Mouse (Mus musculus) liver, embryonic 14.5 days (tissue): Measurements from ENCODE around the gene Slc46a3. TPM values are rescaled to one million over a fixed set of nuclear protein-coding genes. Genes with fewer than 3 reads are reported as not detected.

Experiments used
- ATAC-seq: fragments of 200-750 bp; cut with Nextera tagmentation; 2 replicates; pipeline ENCODE4 v1.8.0; 2017; ENCODE audit warnings: moderate number of reproducible peaks, mild to moderate bottlenecking, moderate library complexity; ENCODE audit not compliant: insufficient read depth
- DNase-seq, 3 experiments: peaks; one replicate each; pipeline ENCODE4 v3.0.0-alpha.2; 2012 to 2013; ENCODE audit warnings: low read depth in 3 of 3, low spot score in 3 of 3
- H3K27ac ChIP-seq: fragments of 300-500 bp; sonication (generic); 2 replicates; pipeline ENCODE4 v1.5.1; 2014; ENCODE audit warnings: moderate library complexity, mild to moderate bottlenecking, control low read depth, inconsistent platforms
- H3K27me3 ChIP-seq: fragments of 300-500 bp; sonication (generic); 2 replicates; pipeline ENCODE4 v1.6.1; 2014; ENCODE audit warnings: mild to moderate bottlenecking, low read length, moderate library complexity; ENCODE audit not compliant: control insufficient read depth, insufficient read depth
- H3K36me3 ChIP-seq: fragments of 300-500 bp; sonication (generic); replicated peaks from 2 replicates; pipeline ENCODE4 v1.6.1; 2014; ENCODE audit warnings: low read depth; ENCODE audit not compliant: control insufficient read depth, insufficient read depth
- H3K4me1 ChIP-seq, 2 experiments: fragments of 200-500 bp in 1 of 2; fragments of 300-500 bp in 1 of 2; sonication (generic) in 1 of 2; replicated peaks; 2 replicates each; pipeline ENCODE4 v1.6.1; 2012 to 2014; ENCODE audit warnings: antibody characterized with exemption in 1 of 2, inconsistent platforms in 1 of 2, low read length in 1 of 2; ENCODE audit not compliant: control insufficient read depth in 2 of 2, insufficient read depth in 2 of 2
- H3K4me2 ChIP-seq: fragments of 300-500 bp; sonication (generic); 2 replicates; pipeline ENCODE4 v1.6.1; 2014; ENCODE audit warnings: low read depth, mild to moderate bottlenecking, control low read depth, moderate library complexity
- H3K4me3 ChIP-seq, 2 experiments: fragments of 200-500 bp in 1 of 2; fragments of 300-500 bp in 1 of 2; sonication (generic) in 1 of 2; 2 replicates each; pipeline ENCODE4 v1.5.1; 2012 to 2014; ENCODE audit warnings: low read depth in 2 of 2, low read length in 2 of 2, mild to moderate bottlenecking in 2 of 2, control low read depth in 1 of 2, inconsistent platforms in 1 of 2, moderate library complexity in 1 of 2; ENCODE audit not compliant: insufficient read depth in 1 of 2
- H3K9ac ChIP-seq: fragments of 300-500 bp; sonication (generic); replicated peaks from 2 replicates; pipeline ENCODE4 v1.6.1; 2014; ENCODE audit warnings: mild to moderate bottlenecking, control low read depth, moderate library complexity
- H3K9me3 ChIP-seq: fragments of 300-500 bp; sonication (generic); 2 replicates; pipeline ENCODE4 v1.6.1; 2016; ENCODE audit warnings: low read length, mixed read lengths; ENCODE audit not compliant: control insufficient read depth
- CTCF ChIP-seq: IDR thresholded peaks from 2 replicates; pipeline ENCODE4 v1.5.1; 2016; ENCODE audit warnings: antibody characterized with exemption, low read depth, control low read depth
- EP300 ChIP-seq: IDR thresholded peaks from 2 replicates; pipeline ENCODE4 v1.6.1; 2016; ENCODE audit warnings: antibody characterized with exemption, low read depth
- WGBS: fragments of 180-500 bp; shearing (Covaris S2); extraction: QIAGEN DNeasy Blood & Tissue Kit; methylation state at CpG from one replicate; pipeline ENCODE4 v1.1.7; 2014; ENCODE audit not compliant: insufficient replicate concordance; 5-methylcytosine and 5-hydroxymethylcytosine counted together
- polyA plus RNA-seq, 2 experiments: library from polyadenylated mRNA; depleted of rRNA in 1 of 2; stranded (reverse) in 1 of 2; unstranded in 1 of 2; fragments of >200 nt; fragmentation: Nextera tagmentation in 1 of 2; extraction: Ambion mirVana in 1 of 2; gene quantifications; 2 replicates each; pipeline versions ENCODE4 v1.2.1 to v1.2.3; 2012 to 2014

The Slc46a3 gene
- polyA plus RNA-seq, 2 experiments: 16.1 to 17.6 TPM

DNA sequence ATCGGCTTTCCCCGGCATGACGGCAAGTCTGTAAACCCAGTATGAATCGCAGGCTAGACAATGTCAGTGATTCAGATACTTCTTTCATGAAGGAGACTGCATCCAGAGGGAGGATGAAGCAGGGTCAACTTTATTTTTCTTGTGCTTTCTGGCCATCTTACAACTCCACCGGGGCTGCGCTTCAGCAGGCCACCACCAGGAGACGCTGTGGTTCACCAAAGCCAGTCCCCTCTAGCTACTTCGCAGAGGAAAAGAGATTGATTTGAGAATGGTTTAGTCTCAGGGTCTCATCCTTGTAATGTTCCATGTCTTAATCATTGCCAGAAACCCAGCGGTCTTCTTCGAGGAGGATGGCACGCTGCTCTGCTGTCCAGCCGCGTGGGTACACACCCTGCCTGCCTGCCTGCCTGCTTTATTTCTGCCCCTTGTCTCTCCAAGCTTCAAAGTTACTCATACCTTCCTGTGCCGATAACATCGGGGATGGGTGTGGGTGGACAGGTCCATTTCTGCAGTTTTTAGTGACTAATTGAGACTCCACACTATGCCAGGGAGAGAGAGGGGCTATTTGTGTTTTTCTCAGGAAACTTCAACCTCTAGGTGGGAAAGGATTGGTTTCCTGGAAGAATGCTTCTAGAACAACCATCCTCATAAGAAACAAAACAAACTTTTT lies 31.5 kb upstream of the Slc46a3 start:
- no peaks in the 10 kb centered on the region for H3K9me3 ChIP-seq
- no peak overlapping the region for H3K9ac ChIP-seq
- no peak overlapping the region for H3K4me2 ChIP-seq
- no peaks in the 10 kb centered on the region for H3K4me1 ChIP-seq
- no peak overlapping the region for H3K4me3 ChIP-seq
- ATAC-seq: no peak
- no peak overlapping the region for H3K27ac ChIP-seq
- 58% methylated on average over 15 of the region's 15 CpGs for WGBS
- H3K27me3 ChIP-seq: no peaks in the 10 kb centered on the region
- H3K36me3 ChIP-seq: no peaks in the 10 kb centered on the region
- no peak for TF ChIP-seq EP300
- peak; percentile 83 for TF ChIP-seq CTCF
- no peak for DNase-seq

- DNase-seq (no peak), ATAC-seq (no peak)
- Histone ChIP-seq H3K27ac (no peak overlapping the region), H3K9me3 (no peaks in the 10 kb centered on the region), H3K4me3 (no peak overlapping the region), H3K4me2 (no peak overlapping the region), H3K27me3 (no peaks in the 10 kb centered on the region), H3K4me1 (no peaks in the 10 kb centered on the region), H3K36me3 (no peaks in the 10 kb centered on the region), H3K9ac (no peak overlapping the region)
- TF ChIP-seq CTCF (no peak), EP300 (no peak)
- 65% methylated on average over 5 of the region's 5 CpGs for WGBS
Observed at GRCm38 (mm10) chr5:147924621-147925020, 30.0 kb upstream of the Slc46a3 start.

- Histone ChIP-seq H3K27me3 (no peaks in the 10 kb centered on the region), H3K36me3 (no peaks in the 10 kb centered on the region), H3K4me2 (peak overlapping the region; percentile 44), H3K27ac (no peak overlapping the region), H3K4me3 (no peak overlapping the region), H3K4me1 (0 out of 4 replicates have a peak, but pooled peaks cover 0 to 11% of the 10 kb centered on the region in 2 experiments), H3K9ac (no peak overlapping the region), H3K9me3 (no peaks in the 10 kb centered on the region)
- ATAC-seq: peak; percentile 67
- peak; percentile 19; the same call in 1 of the 2 replicates for TF ChIP-seq EP300
- no peak for TF ChIP-seq CTCF
- no peak for DNase-seq
- 10% methylated on average over 17 of the region's 17 CpGs for WGBS
Observed at GRCm38 (mm10) chr5:147918044-147918846, 23.6 kb upstream of the Slc46a3 start.

DNA sequence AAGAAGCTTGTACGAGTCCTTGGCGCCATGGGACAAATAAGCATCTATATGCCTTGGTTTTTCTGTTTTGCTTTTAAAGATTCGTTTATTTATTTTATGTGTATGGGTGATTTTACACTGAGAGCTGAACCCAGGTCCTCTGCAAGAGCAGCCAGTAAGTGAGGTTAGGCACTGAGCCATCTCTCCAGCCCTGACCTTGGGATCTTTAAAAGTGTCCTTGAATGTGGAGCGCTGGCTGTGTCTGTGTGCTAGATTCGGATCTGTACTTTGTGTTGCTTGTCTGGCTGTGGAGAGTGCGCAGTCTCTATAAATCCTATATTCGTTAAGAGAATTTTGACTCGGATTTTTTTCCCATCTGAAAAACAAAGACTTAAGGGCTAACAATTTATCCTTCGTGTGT lies 21.6 kb upstream of the Slc46a3 start:
- Histone ChIP-seq H3K4me3 (no peak overlapping the region), H3K9ac (no peak overlapping the region), H3K27me3 (no peaks in the 10 kb centered on the region), H3K4me1 (0 out of 4 replicates have a peak, but pooled peaks cover 0 to 11% of the 10 kb centered on the region in 2 experiments), H3K36me3 (no peaks in the 10 kb centered on the region), H3K9me3 (no peaks in the 10 kb centered on the region), H3K4me2 (no peak overlapping the region), H3K27ac (no peak overlapping the region)
- DNase-seq: no peak
- TF ChIP-seq CTCF: no peak
- no peak for TF ChIP-seq EP300
- no peak for ATAC-seq
- WGBS: 68% methylated on average over 9 of the region's 9 CpGs

- no peak overlapping the region for H3K27ac ChIP-seq
- WGBS: 17% methylated on average over 6 of the region's 6 CpGs
- DNase-seq (no peak), ATAC-seq (no peak)
- H3K36me3 ChIP-seq: no peaks in the 10 kb centered on the region
- TF ChIP-seq EP300: no peak
- peak; percentile 43; the same call in 1 of the 2 replicates for TF ChIP-seq CTCF
- H3K9ac ChIP-seq: no peak overlapping the region
- H3K9me3 ChIP-seq: no peaks in the 10 kb centered on the region
- H3K27me3 ChIP-seq: no peaks in the 10 kb centered on the region
- no peak overlapping the region for H3K4me2 ChIP-seq
- 0 out of 4 replicates have a peak, but pooled peaks cover 0 to 11% of the 10 kb centered on the region in 2 experiments for H3K4me1 ChIP-seq
- no peak overlapping the region for H3K4me3 ChIP-seq
Observed at GRCm38 (mm10) chr5:147915038-147915566, 20.5 kb upstream of the Slc46a3 start.
